Comparison of ENCODE assay signal across 8 mouse cellular contexts in the genomic region with DNA sequence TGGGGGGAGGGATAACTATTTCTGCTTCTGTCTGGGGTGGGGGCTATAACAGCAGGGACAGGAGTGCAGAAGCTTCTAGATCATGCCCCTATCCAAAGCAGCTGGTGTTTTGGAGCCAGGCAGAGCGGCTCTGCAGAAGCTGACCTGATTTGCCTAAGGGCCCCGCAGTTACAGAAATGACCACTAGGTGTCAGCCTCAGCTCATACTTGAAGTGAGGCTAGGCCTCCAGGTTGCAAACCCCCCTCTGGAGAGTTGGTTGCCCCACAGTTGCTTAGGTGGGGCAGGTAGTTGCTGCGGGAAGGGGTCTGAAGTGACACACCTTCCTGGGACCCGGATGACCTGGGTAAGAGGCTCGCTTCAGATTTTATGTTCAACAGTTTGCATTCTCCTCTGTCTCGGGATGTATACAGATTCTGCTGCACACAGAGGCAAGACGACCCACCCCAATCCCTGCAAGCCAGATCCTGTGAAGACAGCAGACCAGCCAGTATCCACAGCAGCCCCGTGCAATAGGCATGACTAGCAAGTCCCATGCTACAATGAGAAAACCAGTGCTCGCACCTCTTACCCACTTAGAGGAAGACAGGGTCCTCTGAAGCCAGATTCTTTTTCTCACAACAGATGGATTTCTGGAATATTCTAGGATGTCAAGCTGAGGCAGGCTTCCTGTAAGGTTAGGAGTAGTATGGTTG. TPM values are rescaled to one million over a fixed set of nuclear protein-coding genes. Genes with fewer than 3 reads are reported as not detected.
DNase-seq lines count a peak whose midpoint lies in the region; ATAC-seq and TF ChIP-seq lines count a peak whose summit lies in the region.

No protein-coding gene starts in this region.

- H3K4me3 ChIP-seq in liver, embryonic 14.5 days (ENCODE audit: insufficient read depth in 1 of 2, low read depth in 2 of 2, low read length in 2 of 2): no peak overlapping the region
- no peak overlapping the region for H3K4me3 ChIP-seq in olfactory bulb, adult 2 months (ENCODE audit: insufficient read depth, low read depth, low read length)

- H3K36me3 ChIP-seq in liver, embryonic 14.5 days (replicated peaks; ENCODE audit: control insufficient read depth, insufficient read depth, low read depth): no peaks in the 10 kb centered on the region

- WGBS in liver, embryonic 14.5 days (ENCODE audit: insufficient replicate concordance): 28% methylated on average over 9 of the region's 9 CpGs
- 21% methylated on average over 9 of the region's 9 CpGs for WGBS in olfactory bulb, adult 2 months

- H3K27ac ChIP-seq in liver, embryonic 14.5 days: no peak overlapping the region
- H3K27ac ChIP-seq in olfactory bulb, adult 2 months (ENCODE audit: insufficient read depth, low read depth, low read length): no peak overlapping the region

- no peak overlapping the region for H3K4me2 ChIP-seq in liver, embryonic 14.5 days (ENCODE audit: low read depth)

- TF ChIP-seq POLR2A in olfactory bulb, adult 2 months (IDR thresholded peaks at IDR 0.05; ENCODE audit: insufficient read depth, low read depth, low read length): no peak

- TF ChIP-seq EP300 in liver, embryonic 14.5 days (IDR thresholded peaks at IDR 0.05; ENCODE audit: low read depth): no peak

- peak; percentile 95 for TF ChIP-seq CTCF in liver, embryonic 14.5 days (IDR thresholded peaks at IDR 0.05; ENCODE audit: low read depth)
- peak; percentile 69 for TF ChIP-seq CTCF in olfactory bulb, adult 2 months (IDR thresholded peaks at IDR 0.05; ENCODE audit: insufficient read depth, low read depth, low read length)

- ATAC-seq in activated CD4-positive, CD25-positive, alpha-beta regulatory T cell, adult 4 months: peak; percentile 65
- peak; percentile 62 for ATAC-seq in common myeloid progenitor, adult 5-6 weeks (replicated peaks; ENCODE audit: low read depth, poor library complexity, severe bottlenecking)
- no peak for ATAC-seq in liver, embryonic 14.5 days (ENCODE audit: insufficient read depth)

- peaks cover 16% of the 10 kb centered on the region for H3K27me3 ChIP-seq in liver, embryonic 14.5 days (ENCODE audit: control insufficient read depth, insufficient read depth, low read length)

- DNase-seq in 3T3-L1 (ENCODE audit: low read depth, low spot score): peak; percentile 88
- DNase-seq in gastrocnemius, postnatal 10 days: peak; percentile 85
- DNase-seq in kidney, adult 9 months: peak; percentile 89
- peak in 2 of 3 experiments; percentile 62 to 65 for DNase-seq in liver, embryonic 14.5 days (ENCODE audit: low read depth in 3 of 3, low spot score in 3 of 3)
- peak; percentile 53 to 69 for DNase-seq in thymus, adult 18-20 months

- peaks cover 18 to 31% of the 10 kb centered on the region in 2 experiments for H3K4me1 ChIP-seq in liver, embryonic 14.5 days (replicated peaks; ENCODE audit: control insufficient read depth in 2 of 2, insufficient read depth in 2 of 2, low read length in 1 of 2)
- peaks cover 25% of the 10 kb centered on the region for H3K4me1 ChIP-seq in olfactory bulb, adult 2 months (ENCODE audit: control insufficient read depth, insufficient read depth, low read length)

- no peak overlapping the region for H3K9ac ChIP-seq in liver, embryonic 14.5 days (replicated peaks)

- no peaks in the 10 kb centered on the region for H3K9me3 ChIP-seq in liver, embryonic 14.5 days (ENCODE audit: control insufficient read depth, low read length)

RNA-seq across cellular contexts. Expression of a gene that starts 2.3 kb away (rescaled TPM):
- not detected for polyA plus RNA-seq in activated CD4-positive, CD25-positive, alpha-beta regulatory T cell, adult 4 months (2017; shearing (Covaris generic))
- total RNA-seq in common myeloid progenitor, adult 5-6 weeks (2017): not detected in 2 replicates
- not detected for total RNA-seq in gastrocnemius, postnatal 10 days (2021)
- polyA plus RNA-seq in liver, embryonic 14.5 days (2012; rRNA removed): not detected in 2 replicates
- not detected in 2 replicates for polyA plus RNA-seq in liver, embryonic 14.5 days (2014; fragmentation: Nextera tagmentation; extraction: Ambion mirVana)
- not detected in 2 replicates for polyA plus RNA-seq in olfactory bulb, adult 2 months (2012; ENCODE audit: insufficient read depth, insufficient read length, low replicate concordance, missing spikeins)

RNA-seq across cellular contexts. Expression of a gene that starts 44.6 kb away (rescaled TPM):
- 1 to 10 TPM; 2.7 to 3.6 TPM for polyA plus RNA-seq in activated CD4-positive, CD25-positive, alpha-beta regulatory T cell, adult 4 months (2017; shearing (Covaris generic))
- 5.2 and 7.0 TPM in 2 replicates for total RNA-seq in common myeloid progenitor, adult 5-6 weeks (2017)
- 10 to 100 TPM; 55.0 to 58.2 TPM for total RNA-seq in gastrocnemius, postnatal 10 days (2021)
- polyA plus RNA-seq in liver, embryonic 14.5 days (2012; rRNA removed): 10.4 and 11.0 TPM in 2 replicates
- 4.1 and 5.4 TPM in 2 replicates for polyA plus RNA-seq in liver, embryonic 14.5 days (2014; fragmentation: Nextera tagmentation; extraction: Ambion mirVana)
- polyA plus RNA-seq in olfactory bulb, adult 2 months (2012; ENCODE audit: insufficient read depth, insufficient read length, low replicate concordance, missing spikeins): 179 TPM in 1 of 2 replicates, not detected in the other

RNA-seq across cellular contexts. Expression of a gene that starts 45.2 kb away (rescaled TPM):
- 10 to 100 TPM; 73.4 to 90.9 TPM for polyA plus RNA-seq in activated CD4-positive, CD25-positive, alpha-beta regulatory T cell, adult 4 months (2017; shearing (Covaris generic))
- 11.0 and 14.4 TPM in 2 replicates for total RNA-seq in common myeloid progenitor, adult 5-6 weeks (2017)
- 10 to 100 TPM; 82.3 to 83.5 TPM for total RNA-seq in gastrocnemius, postnatal 10 days (2021)
- polyA plus RNA-seq in liver, embryonic 14.5 days (2012; rRNA removed): 60.8 and 82.6 TPM in 2 replicates
- polyA plus RNA-seq in liver, embryonic 14.5 days (2014; fragmentation: Nextera tagmentation; extraction: Ambion mirVana): 142 and 148 TPM in 2 replicates
- polyA plus RNA-seq in olfactory bulb, adult 2 months (2012; ENCODE audit: insufficient read depth, insufficient read length, low replicate concordance, missing spikeins): not detected in 2 replicates

Comparison
In these comparisons a context has a peak if more than half of its experiments do, and no peak if none do; other contexts are left out.
1. RNA of a gene that starts 45.2 kb away (polyA plus RNA-seq): 60.8 to 148 TPM in liver, embryonic 14.5 days and 73.4 to 90.9 TPM in activated CD4-positive, CD25-positive, alpha-beta regulatory T cell, adult 4 months; not detected in olfactory bulb, adult 2 months; every median in the first group is over 10 times any median in the second.
2. Peak in every context shown above with its lines, with median percentiles within 50 percentile points of each other: DNase-seq.